8 mouse cellular contexts compared by ENCODE assay signal in the genomic region with DNA sequence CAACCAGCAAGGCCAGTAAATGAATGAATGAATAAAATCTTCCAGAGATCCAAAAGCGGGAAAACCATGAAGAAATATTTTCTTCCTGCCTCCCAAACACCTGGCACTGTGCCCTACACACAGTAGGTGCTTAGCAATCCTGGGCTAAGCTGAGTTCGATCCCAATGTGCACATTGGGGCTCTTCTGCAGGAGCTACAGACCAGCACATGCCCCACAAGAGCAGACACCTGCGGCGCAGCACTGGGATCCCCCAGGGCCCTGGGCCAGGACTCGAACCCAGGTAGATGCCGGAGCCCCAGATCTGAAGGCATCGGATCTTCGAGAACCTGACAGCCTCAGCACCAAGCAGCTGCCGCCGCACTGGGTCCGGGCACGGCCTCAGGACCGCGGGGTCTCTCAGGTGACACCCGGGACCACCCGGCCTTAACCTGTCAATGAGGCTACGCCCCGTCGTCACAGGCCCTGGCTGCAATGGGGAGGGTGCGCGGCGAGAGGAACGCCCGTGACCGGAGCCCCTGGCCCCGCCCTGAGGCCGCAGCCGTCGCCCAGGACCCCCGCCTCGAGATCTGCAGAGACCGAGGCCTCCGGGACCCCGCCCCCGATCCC. TPM values are rescaled to one million over a fixed set of nuclear protein-coding genes. Genes with fewer than 3 reads are reported as not detected.
DNase-seq lines count a peak whose midpoint lies in the region; ATAC-seq and TF ChIP-seq lines count a peak whose summit lies in the region.

No protein-coding gene starts in this region.

- peaks cover 20% of the 10 kb centered on the region for H3K79me2 ChIP-seq in myocyte (ENCODE audit: control insufficient read depth, insufficient read depth)

- H3K4me2 ChIP-seq in hindbrain, postnatal 0 days (ENCODE audit: low read depth, low read length): peak overlapping the region; percentile 79
- peak overlapping the region; percentile 79 for H3K4me2 ChIP-seq in myocyte (ENCODE audit: low read depth)

- WGBS in embryonic facial prominence, embryonic 10.5 days: 4% methylated on average over 35 of the region's 35 CpGs
- WGBS in hindbrain, postnatal 0 days: 2% methylated on average over 35 of the region's 35 CpGs

- peaks cover 28% of the 10 kb centered on the region for H3K36me3 ChIP-seq in embryonic facial prominence, embryonic 10.5 days (replicated peaks)
- peaks cover 17% of the 10 kb centered on the region for H3K36me3 ChIP-seq in hindbrain, postnatal 0 days (ENCODE audit: insufficient read depth, low read length)
- H3K36me3 ChIP-seq in myocyte (ENCODE audit: control insufficient read depth, insufficient read depth): peaks cover 29% of the 10 kb centered on the region

- peak; percentile 80 for ATAC-seq in hindbrain, postnatal 0 days
- ATAC-seq in megakaryocyte progenitor cell, adult 5-6 weeks (replicated peaks; ENCODE audit: poor library complexity): no peak

- peak overlapping the region; percentile 94 for H3K9ac ChIP-seq in hindbrain, postnatal 0 days (replicated peaks; ENCODE audit: low read length)

- peak overlapping the region; percentile 27 for H3ac ChIP-seq in myocyte (ENCODE audit: control insufficient read depth, insufficient read length)

- H3K4me3 ChIP-seq in embryonic facial prominence, embryonic 10.5 days: peak overlapping the region; percentile 85
- H3K4me3 ChIP-seq in hindbrain, postnatal 0 days (ENCODE audit: low read length): peak overlapping the region; percentile 84
- H3K4me3 ChIP-seq in myocyte: peak overlapping the region; percentile 33

- no peaks in the 10 kb centered on the region for H3K27me3 ChIP-seq in embryonic facial prominence, embryonic 10.5 days (replicated peaks; ENCODE audit: low read depth, poor library complexity, severe bottlenecking)
- H3K27me3 ChIP-seq in hindbrain, postnatal 0 days (ENCODE audit: insufficient read depth, low read length): no peaks in the 10 kb centered on the region
- H3K27me3 ChIP-seq in myocyte (ENCODE audit: control insufficient read depth, insufficient read depth, insufficient read length): no peaks in the 10 kb centered on the region

- TF ChIP-seq POLR2A in myocyte (IDR thresholded peaks at IDR 0.05; ENCODE audit: insufficient read length, low read depth): no peak

- TF ChIP-seq CTCF in hindbrain, postnatal 0 days (IDR thresholded peaks at IDR 0.05; ENCODE audit: low read depth): no peak

- peak overlapping the region; percentile 87 for H3K27ac ChIP-seq in embryonic facial prominence, embryonic 10.5 days (replicated peaks)
- peak overlapping the region; percentile 87 for H3K27ac ChIP-seq in hindbrain, postnatal 0 days

- peaks cover 26% of the 10 kb centered on the region for H3K4me1 ChIP-seq in embryonic facial prominence, embryonic 10.5 days
- H3K4me1 ChIP-seq in hindbrain, postnatal 0 days (ENCODE audit: insufficient read depth, low read length): peaks cover 6% of the 10 kb centered on the region; the same call in 1 of the 2 replicates

- peak; percentile 33 to 54 for DNase-seq in layer of hippocampus, adult 8-10 months (ENCODE audit: low spot score in 2 of 2)
- no peak for DNase-seq in layer of hippocampus, adult 18-20 months (ENCODE audit: low spot score in 2 of 2)
- no peak for DNase-seq in embryonic facial prominence, embryonic 10.5 days (ENCODE audit: low spot score)
- no peak for DNase-seq in hindbrain, postnatal 0 days (ENCODE audit: low spot score)
- no peak for DNase-seq in retina, embryonic 14.5 days (ENCODE audit: low spot score)
- DNase-seq in urinary bladder, postnatal 4 days (ENCODE audit: low spot score in 2 of 2): no peak

- H3K9me3 ChIP-seq in embryonic facial prominence, embryonic 10.5 days: no peaks in the 10 kb centered on the region
- H3K9me3 ChIP-seq in hindbrain, postnatal 0 days (ENCODE audit: low read length): no peaks in the 10 kb centered on the region

TF ChIP-seq in myocyte, 11 proteins besides CTCF, POLR2A, EP300 and RAD21:
- TF ChIP-seq E2F4 (IDR thresholded peaks at IDR 0.05; ENCODE audit: insufficient read depth) (no peak), MAX (IDR thresholded peaks at IDR 0.05; ENCODE audit: low read depth) (no peak), REST (IDR thresholded peaks at IDR 0.05; ENCODE audit: insufficient read depth, insufficient read length) (no peak), USF1 (IDR thresholded peaks at IDR 0.05; ENCODE audit: low read depth) (no peak), MYOD1 (IDR thresholded peaks at IDR 0.05; ENCODE audit: control insufficient read depth in 1 of 3, insufficient read length in 2 of 3, low read depth in 2 of 3) (no peak), TCF3 (IDR thresholded peaks at IDR 0.05; ENCODE audit: insufficient read length, low read depth) (no peak), TCF12 (IDR thresholded peaks at IDR 0.05; ENCODE audit: insufficient read depth, poor library complexity, severe bottlenecking) (no peak), POLR2AphosphoS2 (IDR thresholded peaks at IDR 0.05; ENCODE audit: insufficient read length, low read depth) (no peak), CEBPB (IDR thresholded peaks at IDR 0.05; ENCODE audit: insufficient read depth, poor library complexity, severe bottlenecking) (no peak), MYOG (IDR thresholded peaks at IDR 0.05; ENCODE audit: control insufficient read depth in 1 of 3, insufficient read depth in 1 of 3, insufficient read length in 2 of 3, low read depth in 2 of 3) (no peak), SRF (IDR thresholded peaks at IDR 0.05; ENCODE audit: control insufficient read depth, insufficient read length, low read depth) (no peak)

RNA-seq across cellular contexts. Expression of a gene that starts 0.4 kb away (rescaled TPM):
- total RNA-seq in layer of hippocampus, adult 8-10 months (2022): 100 to 1,000 TPM; 144 to 152 (median 146) TPM
- 100 to 1,000 TPM; 156 to 165 TPM for total RNA-seq in layer of hippocampus, adult 18-20 months (2021)
- polyA plus RNA-seq in embryonic facial prominence, embryonic 10.5 days (2016; fragmentation: Nextera tagmentation; extraction: Ambion mirVana): 12.7 and 13.2 TPM in 2 replicates
- total RNA-seq in hindbrain, postnatal 0 days (2014; rRNA removed): 113 and 118 TPM in 2 replicates
- 98.6 and 110 TPM in 2 replicates for polyA plus RNA-seq in hindbrain, postnatal 0 days (2015; fragmentation: Nextera tagmentation; extraction: Ambion mirVana)
- polyA plus RNA-seq in myocyte (2012; fragmentation: generic; extraction: Trizol): 51.0 TPM
- total RNA-seq in megakaryocyte progenitor cell, adult 5-6 weeks (2015): 2.9 and 3.2 TPM in 2 replicates
- total RNA-seq in megakaryocyte progenitor cell, adult 5-6 weeks (2017): 11.5 and 17.9 TPM in 2 replicates

RNA-seq across cellular contexts. Expression of a gene that starts 8.5 kb away (rescaled TPM):
- 10 to 100 TPM; 11.2 to 13.6 (median 12.7) TPM for total RNA-seq in layer of hippocampus, adult 8-10 months (2022)
- 10 to 100 TPM; 11.7 to 12.9 TPM for total RNA-seq in layer of hippocampus, adult 18-20 months (2021)
- 0.26 and 0.36 TPM in 2 replicates for polyA plus RNA-seq in embryonic facial prominence, embryonic 10.5 days (2016; fragmentation: Nextera tagmentation; extraction: Ambion mirVana)
- 5.6 and 12.8 TPM in 2 replicates for total RNA-seq in hindbrain, postnatal 0 days (2014; rRNA removed)
- 9.7 and 11.5 TPM in 2 replicates for polyA plus RNA-seq in hindbrain, postnatal 0 days (2015; fragmentation: Nextera tagmentation; extraction: Ambion mirVana)
- polyA plus RNA-seq in myocyte (2012; fragmentation: generic; extraction: Trizol): 182 TPM
- not detected in 2 replicates for total RNA-seq in megakaryocyte progenitor cell, adult 5-6 weeks (2015)
- not detected in 2 replicates for total RNA-seq in megakaryocyte progenitor cell, adult 5-6 weeks (2017)

RNA-seq across cellular contexts. Expression of a gene that starts 14.7 kb away (rescaled TPM):
- total RNA-seq in layer of hippocampus, adult 8-10 months (2022): under 1 TPM in 2 of 4 experiments, not detected in 2; 0.20 to 0.39 TPM
- total RNA-seq in layer of hippocampus, adult 18-20 months (2021): under 1 TPM in 1 of 2 experiments, not detected in 1; 0.15 TPM
- polyA plus RNA-seq in embryonic facial prominence, embryonic 10.5 days (2016; fragmentation: Nextera tagmentation; extraction: Ambion mirVana): 0.09 and 0.18 TPM in 2 replicates
- total RNA-seq in hindbrain, postnatal 0 days (2014; rRNA removed): 0.16 TPM in 1 of 2 replicates, not detected in the other
- 0.09 TPM in 1 of 2 replicates, not detected in the other for polyA plus RNA-seq in hindbrain, postnatal 0 days (2015; fragmentation: Nextera tagmentation; extraction: Ambion mirVana)
- 0.43 TPM for polyA plus RNA-seq in myocyte (2012; fragmentation: generic; extraction: Trizol)
- 0.73 and 1.9 TPM in 2 replicates for total RNA-seq in megakaryocyte progenitor cell, adult 5-6 weeks (2015)
- 1.2 and 3.3 TPM in 2 replicates for total RNA-seq in megakaryocyte progenitor cell, adult 5-6 weeks (2017)

RNA-seq across cellular contexts. Expression of a gene that starts 35.4 kb away (rescaled TPM):
- total RNA-seq in layer of hippocampus, adult 8-10 months (2022): 10 to 100 TPM; 22.4 to 26.9 (median 24.8) TPM
- total RNA-seq in layer of hippocampus, adult 18-20 months (2021): 10 to 100 TPM; 13.8 to 18.2 TPM
- 12.3 and 14.9 TPM in 2 replicates for polyA plus RNA-seq in embryonic facial prominence, embryonic 10.5 days (2016; fragmentation: Nextera tagmentation; extraction: Ambion mirVana)
- total RNA-seq in hindbrain, postnatal 0 days (2014; rRNA removed): 9.2 TPM in 2 replicates
- polyA plus RNA-seq in hindbrain, postnatal 0 days (2015; fragmentation: Nextera tagmentation; extraction: Ambion mirVana): 5.5 and 6.2 TPM in 2 replicates
- polyA plus RNA-seq in myocyte (2012; fragmentation: generic; extraction: Trizol): 128 TPM
- total RNA-seq in megakaryocyte progenitor cell, adult 5-6 weeks (2015): not detected in 2 replicates
- not detected in 2 replicates for total RNA-seq in megakaryocyte progenitor cell, adult 5-6 weeks (2017)

Comparison
In these comparisons a context has a peak if more than half of its experiments do, and no peak if none do; other contexts are left out.
1. DNase-seq: peak in layer of hippocampus, adult 8-10 months (2 of 2); none in layer of hippocampus, adult 18-20 months (0 of 2), embryonic facial prominence, embryonic 10.5 days (single experiment), hindbrain, postnatal 0 days (single experiment), retina, embryonic 14.5 days (single experiment) and urinary bladder, postnatal 4 days (0 of 2).
2. H3K4me3 ChIP-seq: peak in every context shown above with its lines; median percentile 85 in embryonic facial prominence, embryonic 10.5 days; 84 in hindbrain, postnatal 0 days; 33 in myocyte.